Mouse (Mus musculus): ENCODE data around the gene Nat9. TPM values are rescaled to one million over a fixed set of nuclear protein-coding genes. Genes with fewer than 3 reads are reported as not detected.

Nat9 gene
- polyA plus RNA-seq, 1 experiment from 2014 or later, result 23.8 TPM

- WGBS, result 64% methylated on average over 5 of the region's 5 CpGs
- Histone ChIP-seq H3K9ac (no peak overlapping the region), H3K27ac (no peak overlapping the region), H3K4me1 (no peaks in the 10 kb centered on the region), H3K36me3 (no peaks in the 10 kb centered on the region), H3K4me2 (no peak overlapping the region), H3K9me3 (no peaks in the 10 kb centered on the region), H3K4me3 (no peak overlapping the region), H3K27me3 (no peaks in the 10 kb centered on the region)
- ATAC-seq (ENCODE audit: borderline replicate concordance, extremely low read depth, low FRiP score, low TSS enrichment), result no peak
Measured at GRCm38 (mm10) chr11:115138597-115139262, 48.9 kb downstream of the Nat9 start.

GRCm38 (mm10) chr11:115133800-115134199 lies 53.9 kb downstream of the Nat9 start, which contains the start of gene Cd300lf:
Gene Cd300lf, minus strand, starts transcription at chr11:115133992.
- Histone ChIP-seq H3K4me3 (no peak within 1 kb of the TSS), H3K36me3 (no peaks in the 10 kb centered on the region), H3K9me3 (no peaks in the 10 kb centered on the region), H3K27me3 (no peaks in the 10 kb centered on the region), H3K4me2 (no peak within 1 kb of the TSS), H3K27ac (no peak within 1 kb of the TSS), H3K4me1 (no peaks in the 10 kb centered on the region), H3K9ac (no peak within 1 kb of the TSS)
- no peak for ATAC-seq (ENCODE audit: borderline replicate concordance, extremely low read depth, low FRiP score, low TSS enrichment)
- WGBS, result 76% methylated on average over 8 of the region's 8 CpGs

Other genes starting within 250 kb of the Nat9 start
- not detected in 2 replicates for gene Cd300c, start 218.7 kb downstream of the Nat9 start, polyA plus RNA-seq (2015; fragmentation: Nextera tagmentation; extraction: Ambion mirVana)
- 0.10 and 0.17 TPM in 2 replicates for gene Cd300ld, start 197.9 kb downstream of the Nat9 start, polyA plus RNA-seq (2015; fragmentation: Nextera tagmentation; extraction: Ambion mirVana)
- gene Cd300c2, start 186.0 kb downstream of the Nat9 start, polyA plus RNA-seq (2015; fragmentation: Nextera tagmentation; extraction: Ambion mirVana), result 2.8 and 2.9 TPM in 2 replicates
- gene Cd300ld2, start 171.7 kb downstream of the Nat9 start, polyA plus RNA-seq (2015; fragmentation: Nextera tagmentation; extraction: Ambion mirVana), result not detected in 2 replicates
- gene Cd300ld4, start 160.8 kb downstream of the Nat9 start, polyA plus RNA-seq (2015; fragmentation: Nextera tagmentation; extraction: Ambion mirVana), result not detected in 2 replicates
- gene Cd300ld5, start 150.1 kb downstream of the Nat9 start, polyA plus RNA-seq (2015; fragmentation: Nextera tagmentation; extraction: Ambion mirVana), result not detected in 2 replicates
- gene Cd300ld3, start 139.4 kb downstream of the Nat9 start, polyA plus RNA-seq (2015; fragmentation: Nextera tagmentation; extraction: Ambion mirVana), result not detected in 2 replicates
- gene Cd300e, start 125.7 kb downstream of the Nat9 start, polyA plus RNA-seq (2015; fragmentation: Nextera tagmentation; extraction: Ambion mirVana), result 0.06 TPM in 1 of 2 replicates, not detected in the other
- gene Rab37, start 96.4 kb downstream of the Nat9 start, polyA plus RNA-seq (2015; fragmentation: Nextera tagmentation; extraction: Ambion mirVana), result 0.81 and 1.7 TPM in 2 replicates
- 1.3 and 1.8 TPM in 2 replicates for gene Cd300lf, start 53.9 kb downstream of the Nat9 start, polyA plus RNA-seq (2015; fragmentation: Nextera tagmentation; extraction: Ambion mirVana)
- 55.0 and 58.2 TPM in 2 replicates for gene Slc9a3r1, start 24.5 kb downstream of the Nat9 start, polyA plus RNA-seq (2015; fragmentation: Nextera tagmentation; extraction: Ambion mirVana)
- 10.5 and 12.3 TPM in 2 replicates for gene Tmem104, start 372 bp downstream of the Nat9 start, polyA plus RNA-seq (2015; fragmentation: Nextera tagmentation; extraction: Ambion mirVana)
- gene Grin2c, start 79.4 kb upstream of the Nat9 start, polyA plus RNA-seq (2015; fragmentation: Nextera tagmentation; extraction: Ambion mirVana), result 0.05 and 0.08 TPM in 2 replicates
- 14.6 and 15.8 TPM in 2 replicates for gene Fdxr, start 89.2 kb upstream of the Nat9 start, polyA plus RNA-seq (2015; fragmentation: Nextera tagmentation; extraction: Ambion mirVana)
- gene Fads6, start 109.8 kb upstream of the Nat9 start, polyA plus RNA-seq (2015; fragmentation: Nextera tagmentation; extraction: Ambion mirVana), result 0.30 and 0.32 TPM in 2 replicates
- gene Otop2, start 119.3 kb upstream of the Nat9 start, polyA plus RNA-seq (2015; fragmentation: Nextera tagmentation; extraction: Ambion mirVana), result not detected in 2 replicates
- not detected in 2 replicates for gene Ush1g, start 134.2 kb upstream of the Nat9 start, polyA plus RNA-seq (2015; fragmentation: Nextera tagmentation; extraction: Ambion mirVana)
- not detected in 2 replicates for gene Otop3, start 146.9 kb upstream of the Nat9 start, polyA plus RNA-seq (2015; fragmentation: Nextera tagmentation; extraction: Ambion mirVana)
- 13.9 and 15.8 TPM in 2 replicates for gene Hid1, start 179.9 kb upstream of the Nat9 start, polyA plus RNA-seq (2015; fragmentation: Nextera tagmentation; extraction: Ambion mirVana)
- gene Cdr2l, start 194.1 kb upstream of the Nat9 start, polyA plus RNA-seq (2015; fragmentation: Nextera tagmentation; extraction: Ambion mirVana), result 13.7 and 15.3 TPM in 2 replicates
- gene Mrpl58, start 215.9 kb upstream of the Nat9 start, polyA plus RNA-seq (2015; fragmentation: Nextera tagmentation; extraction: Ambion mirVana), result 204 and 222 TPM in 2 replicates
- gene Atp5h, start 232.1 kb upstream of the Nat9 start, polyA plus RNA-seq (2015; fragmentation: Nextera tagmentation; extraction: Ambion mirVana), result 787 and 840 TPM in 2 replicates
- 16.3 and 17.8 TPM in 2 replicates for gene Kctd2, start 232.3 kb upstream of the Nat9 start, polyA plus RNA-seq (2015; fragmentation: Nextera tagmentation; extraction: Ambion mirVana)

Data from lung, embryonic 15.5 days (tissue).